Comparison of ENCODE assay signal across 21 mouse cellular contexts in genomic region chr11:60385946-60386345, GRCm38 (mm10). TPM values are rescaled to one million over a fixed set of nuclear protein-coding genes. Genes with fewer than 3 reads are reported as not detected.
DNase-seq lines count a peak whose midpoint lies in the region; ATAC-seq and TF ChIP-seq lines count a peak whose summit lies in the region.
"Had no signal": no experiment of that assay in that cellular context is flagged by ENCODE, and none has a peak within 500 bp of the region (broad histone marks: within the 10 kb centered on the region; RNA-seq: fewer than 3 reads in every experiment).

No protein-coding gene starts in this region.

- no peaks in the 10 kb centered on the region for H3K27me3 ChIP-seq in hindbrain, embryonic 13.5 days
- no peaks in the 10 kb centered on the region for H3K27me3 ChIP-seq in hindbrain, embryonic 15.5 days
- H3K27me3 ChIP-seq in midbrain, postnatal 0 days (ENCODE audit: insufficient read depth, low read length) = no peaks in the 10 kb centered on the region
- H3K27me3 ChIP-seq: embryonic facial prominence, embryonic 15.5 days; limb, embryonic 13.5 days had no signal

- peak overlapping the region; percentile 92 for H3K27ac ChIP-seq in layer of hippocampus, adult 2 months
- peak overlapping the region; percentile 97 for H3K27ac ChIP-seq in hindbrain, embryonic 13.5 days
- peak overlapping the region; percentile 92 for H3K27ac ChIP-seq in hindbrain, embryonic 15.5 days (replicated peaks)
- H3K27ac ChIP-seq in midbrain, postnatal 0 days (ENCODE audit: low read depth, low read length) = peak overlapping the region; percentile 73; the same call in 1 of the 2 replicates
- H3K27ac ChIP-seq: embryonic facial prominence, embryonic 15.5 days; heart, embryonic 10.5 days; limb, embryonic 13.5 days; liver, embryonic 13.5 days; stomach, postnatal 0 days had no signal

- H3K36me3 ChIP-seq in hindbrain, embryonic 13.5 days = no peaks in the 10 kb centered on the region
- H3K36me3 ChIP-seq in hindbrain, embryonic 15.5 days = no peaks in the 10 kb centered on the region
- H3K36me3 ChIP-seq in midbrain, postnatal 0 days (ENCODE audit: insufficient read depth, low read length) = no peaks in the 10 kb centered on the region
- H3K36me3 ChIP-seq: embryonic facial prominence, embryonic 15.5 days; heart, embryonic 10.5 days; limb, embryonic 13.5 days; liver, embryonic 13.5 days had no signal

- H3K9me3 ChIP-seq in hindbrain, embryonic 13.5 days = no peaks in the 10 kb centered on the region
- no peaks in the 10 kb centered on the region for H3K9me3 ChIP-seq in hindbrain, embryonic 15.5 days
- H3K9me3 ChIP-seq in midbrain, postnatal 0 days (ENCODE audit: low read length) = no peaks in the 10 kb centered on the region
- H3K9me3 ChIP-seq: embryonic facial prominence, embryonic 15.5 days; heart, embryonic 10.5 days; limb, embryonic 13.5 days; liver, embryonic 13.5 days had no signal

- no peak overlapping the region for H3K4me3 ChIP-seq in layer of hippocampus, adult 2 months
- H3K4me3 ChIP-seq in hindbrain, embryonic 13.5 days = no peak overlapping the region
- H3K4me3 ChIP-seq in hindbrain, embryonic 15.5 days = no peak overlapping the region
- no peak overlapping the region for H3K4me3 ChIP-seq in midbrain, postnatal 0 days (ENCODE audit: low read depth, low read length)
- H3K4me3 ChIP-seq: embryonic facial prominence, embryonic 15.5 days; limb, embryonic 13.5 days; liver, embryonic 13.5 days had no signal

- no peak for TF ChIP-seq CTCF in layer of hippocampus, adult 2 months (conservative IDR thresholded peaks at IDR 0.05)
- TF ChIP-seq CTCF in midbrain, postnatal 0 days (IDR thresholded peaks at IDR 0.05) = no peak

- ATAC-seq in hindbrain, embryonic 13.5 days (ENCODE audit: low FRiP score) = no peak
- ATAC-seq in hindbrain, embryonic 15.5 days (ENCODE audit: low FRiP score, low read depth) = no peak
- ATAC-seq in midbrain, postnatal 0 days (ENCODE audit: low FRiP score) = no peak
- ATAC-seq: intestine, embryonic 16.5 days had no signal

- H3K4me2 ChIP-seq in hindbrain, embryonic 13.5 days = no peak overlapping the region
- no peak overlapping the region for H3K4me2 ChIP-seq in hindbrain, embryonic 15.5 days
- H3K4me2 ChIP-seq in midbrain, postnatal 0 days (ENCODE audit: low read depth, low read length, poor library complexity, severe bottlenecking) = no peak overlapping the region
- H3K4me2 ChIP-seq: liver, embryonic 13.5 days had no signal

- H3K9ac ChIP-seq in hindbrain, embryonic 13.5 days = 0 out of 2 replicates have a peak overlapping the region, but pooled peaks have one; percentile 20
- no peak overlapping the region for H3K9ac ChIP-seq in hindbrain, embryonic 15.5 days
- no peak overlapping the region for H3K9ac ChIP-seq in midbrain, postnatal 0 days (replicated peaks; ENCODE audit: low read length, poor library complexity, severe bottlenecking)
- H3K9ac ChIP-seq: embryonic facial prominence, embryonic 15.5 days; limb, embryonic 13.5 days; liver, embryonic 13.5 days had no signal

- H3K4me1 ChIP-seq in hindbrain, embryonic 13.5 days (replicated peaks) = peaks cover 21% of the 10 kb centered on the region
- peaks cover 23% of the 10 kb centered on the region for H3K4me1 ChIP-seq in hindbrain, embryonic 15.5 days (replicated peaks)
- 0 out of 2 replicates have a peak, but pooled peaks cover 3% of the 10 kb centered on the region for H3K4me1 ChIP-seq in midbrain, postnatal 0 days (ENCODE audit: insufficient read depth, low read length)
- H3K4me1 ChIP-seq: liver, embryonic 13.5 days had no signal

- no peak for DNase-seq in layer of hippocampus, adult 2 months (ENCODE audit: low spot score in 2 of 2)
- no peak for DNase-seq in layer of hippocampus, postnatal 36 days
- DNase-seq in midbrain, postnatal 0 days (ENCODE audit: low spot score) = no peak
- DNase-seq in cerebellum, postnatal 25 days = no peak
- DNase-seq in retina, postnatal 1 day = no peak
- DNase-seq: adrenal gland, postnatal 10 days; kidney, adult 9 months; kidney, postnatal 14 days; liver, embryonic 13.5 days; lung, adult 2 months; lung, postnatal 14 days; thymus, adult 2 months had no signal

- WGBS in hindbrain, embryonic 13.5 days = 73% methylated on average over 5 of the region's 5 CpGs
- 67% methylated on average over 5 of the region's 5 CpGs for WGBS in hindbrain, embryonic 15.5 days
- WGBS in midbrain, postnatal 0 days = 74% methylated on average over 5 of the region's 5 CpGs

RNA-seq across cellular contexts. Expression of gene Gid4, which starts 31.0 kb away (rescaled TPM):
- total RNA-seq in layer of hippocampus, adult 2 months (2021) = 10 to 100 TPM; 48.8 to 51.1 TPM
- total RNA-seq in layer of hippocampus, postnatal 36 days (2021) = 10 to 100 TPM; 54.5 to 54.8 TPM
- polyA plus RNA-seq in hindbrain, embryonic 13.5 days (2015; fragmentation: Nextera tagmentation; extraction: Ambion mirVana) = 20.7 and 21.7 TPM in 2 replicates
- 24.1 and 25.2 TPM in 2 replicates for polyA plus RNA-seq in hindbrain, embryonic 15.5 days (2015; fragmentation: Nextera tagmentation; extraction: Ambion mirVana)
- total RNA-seq in midbrain, postnatal 0 days (2014; rRNA removed) = 32.2 and 33.0 TPM in 2 replicates
- polyA plus RNA-seq in midbrain, postnatal 0 days (2015; fragmentation: Nextera tagmentation; extraction: Ambion mirVana) = 19.2 and 20.1 TPM in 2 replicates

RNA-seq across cellular contexts. Expression of gene Atpaf2, which starts 32.3 kb away (rescaled TPM):
- total RNA-seq in layer of hippocampus, adult 2 months (2021) = 10 to 100 TPM; 27.3 to 32.7 TPM
- 10 to 100 TPM; 27.7 to 29.3 TPM for total RNA-seq in layer of hippocampus, postnatal 36 days (2021)
- 39.6 and 46.6 TPM in 2 replicates for polyA plus RNA-seq in hindbrain, embryonic 13.5 days (2015; fragmentation: Nextera tagmentation; extraction: Ambion mirVana)
- 41.1 and 41.4 TPM in 2 replicates for polyA plus RNA-seq in hindbrain, embryonic 15.5 days (2015; fragmentation: Nextera tagmentation; extraction: Ambion mirVana)
- total RNA-seq in midbrain, postnatal 0 days (2014; rRNA removed) = 34.8 and 42.3 TPM in 2 replicates
- polyA plus RNA-seq in midbrain, postnatal 0 days (2015; fragmentation: Nextera tagmentation; extraction: Ambion mirVana) = 47.9 and 48.1 TPM in 2 replicates

RNA-seq across cellular contexts. Expression of gene Drc3, which starts 32.8 kb away (rescaled TPM):
- 1 to 10 TPM; 6.4 to 8.0 TPM for total RNA-seq in layer of hippocampus, adult 2 months (2021)
- total RNA-seq in layer of hippocampus, postnatal 36 days (2021) = 1 to 10 TPM; 6.7 to 7.6 TPM
- 6.3 and 7.9 TPM in 2 replicates for polyA plus RNA-seq in hindbrain, embryonic 13.5 days (2015; fragmentation: Nextera tagmentation; extraction: Ambion mirVana)
- 7.1 and 7.7 TPM in 2 replicates for polyA plus RNA-seq in hindbrain, embryonic 15.5 days (2015; fragmentation: Nextera tagmentation; extraction: Ambion mirVana)
- 9.2 and 14.1 TPM in 2 replicates for total RNA-seq in midbrain, postnatal 0 days (2014; rRNA removed)
- 7.1 and 8.6 TPM in 2 replicates for polyA plus RNA-seq in midbrain, postnatal 0 days (2015; fragmentation: Nextera tagmentation; extraction: Ambion mirVana)
- total RNA-seq: monocyte, adult 5-6 weeks had no signal
- polyA plus RNA-seq: C2C12 had no signal

RNA-seq across cellular contexts. Expression of gene Tom1l2, which starts 33.2 kb away (rescaled TPM):
- 100 to 1,000 TPM; 180 to 189 TPM for total RNA-seq in layer of hippocampus, adult 2 months (2021)
- 100 to 1,000 TPM; 170 to 180 TPM for total RNA-seq in layer of hippocampus, postnatal 36 days (2021)
- 54.5 and 59.2 TPM in 2 replicates for polyA plus RNA-seq in hindbrain, embryonic 13.5 days (2015; fragmentation: Nextera tagmentation; extraction: Ambion mirVana)
- 65.4 and 71.4 TPM in 2 replicates for polyA plus RNA-seq in hindbrain, embryonic 15.5 days (2015; fragmentation: Nextera tagmentation; extraction: Ambion mirVana)
- 108 and 120 TPM in 2 replicates for total RNA-seq in midbrain, postnatal 0 days (2014; rRNA removed)
- polyA plus RNA-seq in midbrain, postnatal 0 days (2015; fragmentation: Nextera tagmentation; extraction: Ambion mirVana) = 49.4 and 51.6 TPM in 2 replicates
